Mouse (Mus musculus) lung, embryonic 15.5 days (tissue): ENCODE measurements around the gene Fam47c. TPM values are rescaled to one million over a fixed set of nuclear protein-coding genes. Genes with fewer than 3 reads are reported as not detected.

Source experiments
- ATAC-seq: fragments of 200-750 bp; cut with Nextera tagmentation; 2 replicates; pipeline ENCODE4 v1.8.0; 2017; ENCODE audit warnings: moderate number of reproducible peaks, borderline replicate concordance; ENCODE audit not compliant: low FRiP score, low TSS enrichment; ENCODE audit errors: extremely low read depth
- H3K27ac ChIP-seq: fragments of 300-500 bp; sonication (generic); 2 replicates; pipeline ENCODE4 v1.5.1; 2015; ENCODE audit warnings: moderate library complexity, mild to moderate bottlenecking, inconsistent platforms
- H3K27me3 ChIP-seq: fragments of 300-500 bp; sonication (generic); 2 replicates; pipeline ENCODE4 v1.6.1; 2015; ENCODE audit warnings: inconsistent platforms
- H3K36me3 ChIP-seq: fragments of 300-500 bp; sonication (generic); 2 replicates; pipeline ENCODE4 v1.6.1; 2015; ENCODE audit warnings: inconsistent platforms
- H3K4me1 ChIP-seq: fragments of 300-500 bp; sonication (generic); 2 replicates; pipeline ENCODE4 v1.6.1; 2015; ENCODE audit warnings: inconsistent platforms
- H3K4me2 ChIP-seq: fragments of 300-500 bp; sonication (generic); 2 replicates; pipeline ENCODE4 v1.6.1; 2015; ENCODE audit warnings: inconsistent platforms, mild to moderate bottlenecking, moderate library complexity
- H3K4me3 ChIP-seq: fragments of 300-500 bp; sonication (generic); 2 replicates; pipeline ENCODE4 v1.5.1; 2015; ENCODE audit warnings: mild to moderate bottlenecking, inconsistent platforms
- H3K9ac ChIP-seq: fragments of 300-500 bp; sonication (generic); 2 replicates; pipeline ENCODE4 v1.6.1; 2015; ENCODE audit warnings: inconsistent platforms
- H3K9me3 ChIP-seq: fragments of 300-500 bp; sonication (generic); 2 replicates; pipeline ENCODE4 v1.6.1; 2016; ENCODE audit warnings: inconsistent platforms
- WGBS: fragments of 180-500 bp; shearing (Covaris S2); methylation state at CpG from one replicate; pipeline ENCODE4 v1.1.7; 2015; 5-methylcytosine and 5-hydroxymethylcytosine counted together
- polyA plus RNA-seq: library from polyadenylated mRNA; unstranded; fragments of >200 nt; fragmentation: Nextera tagmentation; extraction: Ambion mirVana; gene quantifications from 2 replicates; pipeline ENCODE4 v1.2.1, GENCODE M21; 2015

The Fam47c gene
- not detected in 2 replicates for polyA plus RNA-seq

GRCm38 (mm10) chrX:78737463-78737862, at the start of gene Fam47c:
Gene Fam47c (plus strand): TSS chrX:78737763.
- Histone ChIP-seq H3K4me2 (no peak within 1 kb of the TSS), H3K36me3 (no peaks in the 10 kb centered on the region), H3K4me1 (no peaks in the 10 kb centered on the region), H3K27ac (no peak within 1 kb of the TSS), H3K9ac (no peak within 1 kb of the TSS), H3K9me3 (no peaks in the 10 kb centered on the region), H3K27me3 (no peaks in the 10 kb centered on the region), H3K4me3 (no peak within 1 kb of the TSS)
- WGBS: 80% methylated on average over 3 of the region's 3 CpGs
- no peak for ATAC-seq

GRCm38 (mm10) chrX:78769408-78769807, 31.8 kb downstream of the Fam47c start:
- 52% methylated on average over 2 of the region's 2 CpGs for WGBS
- H3K4me1 ChIP-seq: no peaks in the 10 kb centered on the region

GRCm38 (mm10) chrX:78777078-78777477, 39.5 kb downstream of the Fam47c start:
- H3K9ac ChIP-seq: no peak overlapping the region
- no peak overlapping the region for H3K4me3 ChIP-seq
- ATAC-seq: no peak
- no peaks in the 10 kb centered on the region for H3K36me3 ChIP-seq
- no peaks in the 10 kb centered on the region for H3K9me3 ChIP-seq
- H3K4me2 ChIP-seq: no peak overlapping the region
- H3K4me1 ChIP-seq: no peaks in the 10 kb centered on the region
- H3K27me3 ChIP-seq: no peaks in the 10 kb centered on the region
- 72% methylated on average over 2 of the region's 2 CpGs for WGBS
- no peak overlapping the region for H3K27ac ChIP-seq

More at GRCm38 (mm10) chrX:78769408-78769807, 31.8 kb downstream of the Fam47c start:
- no peak overlapping the region for H3K9ac ChIP-seq
- no peaks in the 10 kb centered on the region for H3K27me3 ChIP-seq
- no peak for ATAC-seq
- no peak overlapping the region for H3K4me3 ChIP-seq
- no peaks in the 10 kb centered on the region for H3K36me3 ChIP-seq
- H3K9me3 ChIP-seq: no peaks in the 10 kb centered on the region
- H3K27ac ChIP-seq: no peak overlapping the region
- H3K4me2 ChIP-seq: no peak overlapping the region

Other genes starting within 250 kb of the Fam47c start
- 11.0 and 12.9 TPM in 2 replicates for gene Prrg1, start 153.9 kb upstream of the Fam47c start, polyA plus RNA-seq